Mouse (Mus musculus) liver, embryonic 13.5 days (tissue): ENCODE measurements around the gene Pycr2. TPM values are rescaled to one million over a fixed set of nuclear protein-coding genes. Genes with fewer than 3 reads are reported as not detected.
A peak's percentile ranks its signal among the peaks of the same experiment; 100 is the strongest.

Experiments
- ATAC-seq: fragments of 200-750 bp; cut with Nextera tagmentation; 2 replicates; pipeline ENCODE4 v1.8.0; 2017; ENCODE audit warnings: low read depth, mild to moderate bottlenecking, moderate number of reproducible peaks, moderate library complexity
- DNase-seq: peaks from one replicate; pipeline ENCODE4 v3.0.0; 2022
- H3K27ac ChIP-seq: fragments of 300-500 bp; sonication (generic); 2 replicates; pipeline ENCODE4 v1.5.1; 2015; ENCODE audit warnings: moderate library complexity, mild to moderate bottlenecking, inconsistent platforms
- H3K27me3 ChIP-seq: fragments of 300-500 bp; sonication (generic); 2 replicates; pipeline ENCODE4 v1.6.1; 2015; ENCODE audit warnings: mild to moderate bottlenecking, inconsistent platforms
- H3K36me3 ChIP-seq: fragments of 300-500 bp; sonication (generic); 2 replicates; pipeline ENCODE4 v1.6.1; 2015; ENCODE audit warnings: mild to moderate bottlenecking, inconsistent platforms
- H3K4me1 ChIP-seq: fragments of 300-500 bp; sonication (generic); replicated peaks from 2 replicates; pipeline ENCODE4 v1.6.1; 2015; ENCODE audit warnings: inconsistent platforms
- H3K4me2 ChIP-seq: fragments of 300-500 bp; sonication (generic); 2 replicates; pipeline ENCODE4 v1.6.1; 2015; ENCODE audit warnings: inconsistent platforms, mild to moderate bottlenecking, moderate library complexity
- H3K4me3 ChIP-seq: fragments of 300-500 bp; sonication (generic); replicated peaks from 2 replicates; pipeline ENCODE4 v1.5.1; 2015; ENCODE audit warnings: mild to moderate bottlenecking, inconsistent platforms
- H3K9ac ChIP-seq: fragments of 300-500 bp; sonication (generic); 2 replicates; pipeline ENCODE4 v1.6.1; 2015; ENCODE audit warnings: mild to moderate bottlenecking, inconsistent platforms
- H3K9me3 ChIP-seq: fragments of 300-500 bp; sonication (generic); replicated peaks from 2 replicates; pipeline ENCODE4 v1.6.1; 2016; ENCODE audit warnings: inconsistent platforms
- WGBS: fragments of 180-500 bp; shearing (Covaris S2); methylation state at CpG from one replicate; pipeline ENCODE4 v1.1.7; 2015; ENCODE audit not compliant: insufficient replicate concordance; 5-methylcytosine and 5-hydroxymethylcytosine counted together
- polyA plus RNA-seq: library from polyadenylated mRNA; unstranded; fragments of >200 nt; fragmentation: Nextera tagmentation; extraction: Ambion mirVana; gene quantifications from 2 replicates; pipeline ENCODE4 v1.2.1, GENCODE M21; 2015

The Pycr2 gene
- polyA plus RNA-seq, 1 experiment from 2014 or later: 128 TPM

DNA sequence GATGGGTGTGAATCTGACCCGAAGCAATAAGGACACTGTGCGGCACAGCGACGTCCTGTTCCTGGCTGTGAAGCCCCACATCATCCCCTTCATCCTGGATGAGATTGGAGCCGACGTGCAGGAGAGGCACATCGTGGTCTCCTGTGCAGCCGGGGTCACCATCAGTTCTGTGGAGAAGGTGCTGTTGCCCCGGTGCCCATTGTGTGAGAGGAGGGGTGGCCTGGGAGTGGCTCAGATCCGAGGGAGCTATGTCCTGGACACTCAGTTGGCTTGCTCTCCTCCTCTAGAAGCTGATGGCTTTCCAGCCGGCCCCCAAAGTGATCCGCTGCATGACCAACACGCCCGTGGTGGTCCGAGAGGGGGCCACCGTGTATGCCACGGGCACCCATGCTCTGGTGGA is 1.8 kb downstream of the Pycr2 start:
- no peaks in the 10 kb centered on the region for H3K9me3 ChIP-seq
- peak overlapping the region; percentile 94 for H3K4me3 ChIP-seq
- peak overlapping the region; percentile 97 for H3K9ac ChIP-seq
- peaks cover 41% of the 10 kb centered on the region for H3K36me3 ChIP-seq
- H3K27me3 ChIP-seq: no peaks in the 10 kb centered on the region
- no peak for DNase-seq
- no peak for ATAC-seq
- peak overlapping the region; percentile 79 for H3K4me2 ChIP-seq
- 91% methylated on average over 17 of the region's 17 CpGs for WGBS
- H3K4me1 ChIP-seq: peaks cover 73% of the 10 kb centered on the region
- peak overlapping the region; percentile 99 for H3K27ac ChIP-seq

DNA sequence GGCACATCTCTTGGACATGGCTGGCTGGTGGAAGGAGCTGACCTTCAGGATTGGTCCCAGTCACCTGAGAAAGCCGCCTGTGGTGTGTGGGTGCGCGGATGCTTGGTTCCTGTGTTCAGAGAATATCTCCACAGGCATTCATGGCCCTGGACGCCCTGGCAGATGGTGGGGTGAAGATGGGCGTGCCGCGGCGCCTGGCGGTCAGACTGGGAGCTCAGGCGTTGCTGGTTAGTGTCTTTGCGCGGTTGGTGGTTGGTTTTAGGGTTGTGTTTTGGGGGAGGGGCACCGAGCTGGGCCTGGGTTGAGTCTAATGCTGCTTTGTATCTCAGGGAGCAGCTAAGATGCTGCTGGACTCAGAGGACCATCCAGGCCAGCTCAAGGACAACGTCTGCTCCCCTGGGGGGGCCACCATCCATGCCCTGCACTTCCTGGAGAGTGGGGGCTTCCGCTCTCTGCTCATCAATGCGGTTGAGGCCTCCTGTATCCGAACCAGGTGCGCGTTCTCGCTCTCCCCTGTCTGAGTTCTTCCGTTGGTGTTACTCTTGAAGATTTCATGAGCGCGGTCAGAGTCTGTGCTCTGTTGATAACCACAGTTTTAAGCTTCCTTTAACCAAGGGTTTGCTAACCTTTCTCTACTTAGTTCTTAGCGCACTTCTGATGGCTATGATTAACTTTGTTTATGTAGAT is 2.5 kb downstream of the Pycr2 start:
- Histone ChIP-seq H3K36me3 (peaks cover 41% of the 10 kb centered on the region), H3K27me3 (no peaks in the 10 kb centered on the region), H3K4me3 (peak overlapping the region; percentile 94), H3K9ac (peak overlapping the region; percentile 97), H3K27ac (peak overlapping the region; percentile 99), H3K4me2 (peak overlapping the region; percentile 79), H3K4me1 (peaks cover 74% of the 10 kb centered on the region), H3K9me3 (no peaks in the 10 kb centered on the region)
- WGBS: 79% methylated on average over 24 of the region's 24 CpGs
- ATAC-seq (no peak), DNase-seq (peak; percentile 55)

DNA sequence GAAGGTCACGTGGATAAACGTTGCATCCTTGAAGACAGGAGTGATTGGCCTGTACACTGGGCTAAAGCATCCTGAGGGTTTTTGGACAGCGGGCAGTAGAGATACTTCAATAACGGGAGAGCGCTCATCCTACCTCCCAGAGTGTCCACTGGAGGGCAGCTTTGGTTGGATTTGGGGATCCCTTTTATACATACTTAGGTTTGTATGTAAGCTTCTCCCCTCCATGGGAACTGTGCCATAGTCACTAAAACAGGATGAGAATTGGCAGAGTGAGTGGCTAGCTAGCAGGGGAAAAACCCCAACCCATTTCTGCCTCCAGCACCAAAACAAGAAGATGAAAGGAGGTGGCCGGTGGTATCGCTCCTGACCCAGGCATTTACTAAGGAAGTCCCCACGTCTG is 7.0 kb downstream of the Pycr2 start:
- H3K36me3 ChIP-seq: peaks cover 32% of the 10 kb centered on the region
- peak overlapping the region; percentile 57 for H3K4me2 ChIP-seq
- H3K27ac ChIP-seq: peak overlapping the region; percentile 60
- H3K4me1 ChIP-seq: peaks cover 77% of the 10 kb centered on the region
- ATAC-seq (no peak; the same call in 1 of the 2 replicates), DNase-seq (no peak)
- peak overlapping the region; percentile 42 for H3K9ac ChIP-seq
- 44% methylated on average over 8 of the region's 8 CpGs for WGBS
- peak overlapping the region; percentile 26; the same call in 1 of the 2 replicates for H3K4me3 ChIP-seq
- H3K9me3 ChIP-seq: no peaks in the 10 kb centered on the region
- no peaks in the 10 kb centered on the region for H3K27me3 ChIP-seq

DNA sequence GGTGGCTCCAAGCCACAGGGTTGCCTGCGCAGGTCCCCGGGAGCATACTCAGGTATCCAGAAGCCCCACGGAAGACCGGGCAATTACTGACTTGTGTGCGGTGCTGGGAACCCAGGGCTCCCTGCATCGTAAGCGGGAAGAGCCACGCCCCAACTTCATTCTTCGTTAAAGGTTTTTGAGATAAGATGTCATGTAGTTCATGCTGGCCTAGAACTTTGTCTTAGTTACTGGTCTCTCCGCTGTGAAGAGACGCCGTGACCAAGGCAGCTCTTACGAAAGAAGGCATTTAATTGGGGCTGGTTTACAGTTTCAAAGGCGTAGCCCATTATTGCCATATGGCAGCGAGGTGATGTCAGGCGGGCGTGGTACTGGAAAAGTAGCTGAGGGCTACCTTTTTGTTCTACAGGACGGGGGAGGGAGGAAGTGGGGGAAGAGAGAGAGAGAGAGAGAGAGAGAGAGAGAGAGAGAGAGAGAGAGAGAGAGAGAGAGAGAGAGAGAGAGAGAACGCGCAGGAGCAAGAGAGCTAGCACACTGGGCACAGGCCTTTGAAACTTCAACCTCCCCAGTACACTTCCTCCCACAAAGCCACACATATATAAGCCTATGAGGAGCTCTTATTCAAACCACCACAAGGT is 7.7 kb downstream of the Pycr2 start:
- H3K36me3 ChIP-seq: peaks cover 26% of the 10 kb centered on the region
- peak overlapping the region; percentile 26; the same call in 1 of the 2 replicates for H3K4me3 ChIP-seq
- DNase-seq: no peak
- H3K9ac ChIP-seq: peak overlapping the region; percentile 42
- peaks cover 75% of the 10 kb centered on the region for H3K4me1 ChIP-seq
- WGBS: 29% methylated on average over 20 of the region's 20 CpGs
- ATAC-seq: peak; percentile 72
- peak overlapping the region; percentile 57 for H3K4me2 ChIP-seq
- peak overlapping the region; percentile 60 for H3K27ac ChIP-seq
- no peaks in the 10 kb centered on the region for H3K27me3 ChIP-seq
- H3K9me3 ChIP-seq: no peaks in the 10 kb centered on the region

DNA sequence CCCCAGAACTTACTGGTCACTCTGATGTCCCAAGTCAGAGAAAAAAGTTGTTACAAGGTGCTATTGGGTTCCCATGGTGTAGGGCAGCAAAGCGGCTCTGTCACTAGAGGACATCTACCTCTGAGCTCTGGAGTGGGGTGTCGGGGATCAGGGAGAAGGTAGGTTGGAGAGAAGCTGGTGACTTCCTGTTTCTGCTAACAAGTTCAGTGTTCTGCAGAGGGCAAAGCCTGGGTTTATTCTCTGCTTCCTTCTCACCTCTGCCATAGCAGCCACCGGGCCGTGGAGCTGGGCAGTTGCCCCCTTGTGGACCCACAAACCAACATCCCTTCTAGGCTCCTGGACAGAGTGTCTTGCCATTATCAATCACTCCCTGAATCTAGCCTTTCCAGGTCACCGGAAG is 8.7 kb downstream of the Pycr2 start:
- Histone ChIP-seq H3K36me3 (peaks cover 16% of the 10 kb centered on the region), H3K27ac (peak overlapping the region; percentile 60), H3K4me3 (no peak overlapping the region), H3K4me2 (no peak overlapping the region), H3K4me1 (peaks cover 65% of the 10 kb centered on the region), H3K9me3 (no peaks in the 10 kb centered on the region), H3K9ac (peak overlapping the region; percentile 29; the same call in 1 of the 2 replicates), H3K27me3 (no peaks in the 10 kb centered on the region)
- WGBS: 62% methylated on average over 5 of the region's 5 CpGs
- DNase-seq: no peak
- no peak for ATAC-seq

DNA sequence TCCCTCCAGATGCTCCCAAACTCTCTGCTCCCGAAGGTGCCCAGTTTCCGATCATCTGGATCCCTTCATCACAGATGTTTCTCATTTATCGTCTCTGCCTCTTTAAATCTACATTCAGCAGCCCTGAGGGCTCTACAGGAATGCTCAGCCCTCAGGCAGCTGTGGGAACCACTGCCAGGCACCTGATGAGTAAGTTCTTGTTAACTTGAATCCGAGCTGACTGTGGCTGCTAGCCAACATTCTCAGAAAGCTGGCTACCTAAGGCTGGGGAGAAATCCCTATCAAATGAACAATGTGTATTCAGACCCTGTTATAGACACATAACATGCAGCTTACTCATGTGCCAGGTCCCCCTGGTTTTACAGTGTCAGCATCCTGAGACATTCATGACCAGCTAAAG is 9.7 kb downstream of the Pycr2 start:
- ATAC-seq (no peak), DNase-seq (no peak)
- Histone ChIP-seq H3K9me3 (no peaks in the 10 kb centered on the region), H3K4me3 (no peak overlapping the region), H3K4me2 (no peak overlapping the region), H3K27ac (no peak overlapping the region), H3K27me3 (no peaks in the 10 kb centered on the region), H3K9ac (no peak overlapping the region), H3K36me3 (peaks cover 6% of the 10 kb centered on the region), H3K4me1 (peaks cover 55% of the 10 kb centered on the region)
- 75% methylated on average over 4 of the region's 4 CpGs for WGBS

DNA sequence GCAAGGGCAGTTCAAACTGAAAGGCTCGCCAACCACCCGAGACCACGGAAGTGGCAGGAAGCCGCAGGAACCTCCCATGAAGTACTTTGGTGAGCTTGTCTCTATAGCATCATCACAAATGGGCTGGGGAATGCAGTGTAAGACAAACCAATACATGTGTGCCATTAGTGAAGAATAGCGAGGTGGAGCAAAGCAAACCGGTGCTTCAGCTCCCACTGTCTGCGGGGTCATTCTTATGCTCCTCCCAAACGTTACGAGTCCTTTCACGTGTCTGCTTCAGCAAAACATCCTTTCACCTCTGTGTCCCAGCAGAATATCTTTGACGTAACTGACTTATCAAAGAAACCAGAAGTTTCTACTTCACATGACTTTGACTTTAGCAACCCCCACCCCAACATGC is 12.3 kb downstream of the Pycr2 start:
- peaks cover 49% of the 10 kb centered on the region for H3K4me1 ChIP-seq
- no peak overlapping the region for H3K27ac ChIP-seq
- H3K4me3 ChIP-seq: no peak overlapping the region
- H3K27me3 ChIP-seq: no peaks in the 10 kb centered on the region
- ATAC-seq: no peak
- no peaks in the 10 kb centered on the region for H3K9me3 ChIP-seq
- WGBS: 66% methylated on average over 11 of the region's 11 CpGs
- no peaks in the 10 kb centered on the region for H3K36me3 ChIP-seq
- no peak overlapping the region for H3K4me2 ChIP-seq
- H3K9ac ChIP-seq: no peak overlapping the region
- no peak for DNase-seq

DNA sequence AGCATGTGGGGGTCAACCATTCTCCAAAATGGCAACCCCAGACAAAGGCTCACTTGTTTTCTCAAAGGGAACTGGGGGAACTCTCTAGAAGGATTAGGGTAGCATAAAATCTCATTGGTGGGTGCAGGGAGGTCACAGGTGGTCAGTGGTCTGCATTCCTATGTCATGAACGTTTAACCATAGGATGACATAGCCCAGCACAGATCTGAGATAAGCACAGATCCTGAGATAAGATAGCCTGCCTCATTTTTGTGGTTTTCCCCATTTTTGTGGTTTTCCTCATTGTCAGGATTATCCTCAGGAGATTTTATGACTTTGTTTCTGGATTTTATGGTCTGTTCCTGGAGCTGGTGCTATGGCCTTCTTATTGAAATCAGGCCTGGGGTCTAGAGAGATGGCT is 13.0 kb downstream of the Pycr2 start:
- Histone ChIP-seq H3K9ac (no peak overlapping the region), H3K27ac (no peak overlapping the region), H3K4me1 (peaks cover 43% of the 10 kb centered on the region), H3K36me3 (no peaks in the 10 kb centered on the region), H3K9me3 (no peaks in the 10 kb centered on the region), H3K27me3 (no peaks in the 10 kb centered on the region), H3K4me3 (no peak overlapping the region), H3K4me2 (no peak overlapping the region)
- DNase-seq (no peak), ATAC-seq (no peak)
- 10% methylated on average over 1 of the region's 1 CpGs for WGBS

DNA sequence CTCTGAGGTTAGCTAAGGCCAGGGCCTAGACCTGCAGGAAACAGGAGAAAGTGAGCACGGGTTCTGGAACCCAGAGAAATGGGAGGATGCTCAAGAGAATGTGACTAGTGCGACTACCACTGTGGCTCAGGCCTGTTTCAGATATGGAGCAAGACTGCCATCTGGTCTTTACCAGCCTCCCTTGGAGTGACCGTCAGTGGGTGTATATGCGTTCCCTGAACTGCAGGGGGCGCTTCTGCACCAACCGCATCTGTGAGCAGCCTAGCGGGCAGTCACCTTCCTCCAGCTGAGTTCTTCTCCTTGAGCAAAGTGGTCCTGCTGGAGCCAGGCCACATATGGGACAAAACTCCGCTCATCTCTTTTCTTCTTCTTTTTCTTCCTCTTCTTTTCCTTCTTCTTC is 15.6 kb downstream of the Pycr2 start:
- H3K4me3 ChIP-seq: no peak overlapping the region
- no peak overlapping the region for H3K27ac ChIP-seq
- H3K9ac ChIP-seq: peak overlapping the region; percentile 11; the same call in 1 of the 2 replicates
- peaks cover 32% of the 10 kb centered on the region for H3K4me1 ChIP-seq
- ATAC-seq (peak; percentile 77), DNase-seq (peak; percentile 60)
- H3K36me3 ChIP-seq: no peaks in the 10 kb centered on the region
- 24% methylated on average over 8 of the region's 8 CpGs for WGBS
- H3K27me3 ChIP-seq: no peaks in the 10 kb centered on the region
- H3K4me2 ChIP-seq: no peak overlapping the region
- no peaks in the 10 kb centered on the region for H3K9me3 ChIP-seq

DNA sequence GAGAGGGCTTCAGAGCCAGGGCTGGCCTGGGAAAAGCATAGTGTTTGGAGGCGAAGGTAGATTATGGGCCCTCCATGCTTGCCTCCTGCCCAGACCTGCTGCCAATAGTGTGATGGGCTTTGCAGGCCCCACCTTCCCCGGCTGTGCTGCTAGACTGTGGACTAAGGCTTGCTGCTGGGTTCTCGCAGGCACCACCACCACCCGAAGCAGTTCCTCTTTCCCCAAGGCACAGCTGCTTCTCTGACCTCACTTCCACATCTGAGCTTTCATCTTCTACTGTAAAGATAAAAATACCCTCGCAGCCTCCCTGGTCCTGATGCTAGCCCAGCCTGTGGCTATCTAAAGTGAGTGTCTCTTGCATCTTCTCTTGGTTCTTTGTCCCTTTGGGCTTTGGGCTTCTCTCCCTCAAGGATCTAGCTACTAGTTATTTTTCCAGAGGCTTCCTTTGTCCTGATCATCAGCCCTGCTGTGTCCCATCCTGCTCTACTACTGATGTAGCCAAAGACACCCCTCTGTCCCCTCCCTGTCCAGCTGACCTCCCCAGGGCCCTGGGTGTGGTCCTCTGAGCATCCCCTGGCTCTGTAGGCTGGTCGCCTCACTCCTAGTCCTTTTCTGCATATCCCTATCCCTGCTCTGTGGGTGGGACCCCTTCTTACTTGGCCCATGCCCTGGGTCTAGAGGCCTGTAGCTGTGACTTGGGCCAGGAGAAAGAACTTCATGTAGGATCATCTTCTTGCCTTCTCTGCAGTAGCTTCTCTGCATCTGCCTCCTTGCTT is 18.4 kb downstream of the Pycr2 start:
- Histone ChIP-seq H3K9ac (no peak overlapping the region), H3K36me3 (no peaks in the 10 kb centered on the region), H3K9me3 (no peaks in the 10 kb centered on the region), H3K4me3 (no peak overlapping the region), H3K4me1 (peaks cover 13% of the 10 kb centered on the region), H3K27ac (no peak overlapping the region), H3K4me2 (no peak overlapping the region), H3K27me3 (0 out of 2 replicates have a peak, but pooled peaks cover 3% of the 10 kb centered on the region)
- 27% methylated on average over 6 of the region's 6 CpGs for WGBS
- DNase-seq (no peak), ATAC-seq (no peak)

DNA sequence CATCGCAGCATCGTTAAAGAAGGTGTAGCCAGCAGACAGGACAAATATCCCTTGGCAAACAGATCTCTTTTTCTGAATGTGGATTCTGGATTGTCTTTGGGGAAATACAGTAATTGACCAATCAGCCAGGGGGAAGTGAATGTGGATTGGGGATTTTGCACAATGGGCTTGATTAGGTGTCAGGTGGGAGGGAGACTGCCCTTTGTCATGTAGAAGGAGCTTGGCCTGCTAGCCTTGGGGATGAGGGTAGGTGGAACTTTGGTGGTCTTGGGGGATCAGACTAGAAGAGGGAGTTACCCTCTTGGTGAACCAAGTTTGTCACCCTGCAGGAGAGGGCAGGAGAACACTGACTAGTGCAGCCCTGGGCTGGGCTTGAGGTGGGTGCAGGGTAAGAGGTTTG is 20.6 kb downstream of the Pycr2 start:
- 62% methylated on average over 2 of the region's 2 CpGs for WGBS
- Histone ChIP-seq H3K9ac (no peak overlapping the region), H3K4me2 (no peak overlapping the region), H3K27ac (no peak overlapping the region), H3K4me3 (no peak overlapping the region), H3K4me1 (peaks cover 8% of the 10 kb centered on the region), H3K36me3 (no peaks in the 10 kb centered on the region), H3K27me3 (0 out of 2 replicates have a peak, but pooled peaks cover 3% of the 10 kb centered on the region), H3K9me3 (no peaks in the 10 kb centered on the region)
- ATAC-seq (no peak), DNase-seq (no peak)
